Mouse (Mus musculus) gastrocnemius, adult 2 months (tissue): Measurements from ENCODE around the gene Bbox1. TPM values are rescaled to one million over a fixed set of nuclear protein-coding genes. Genes with fewer than 3 reads are reported as not detected.

Experiments used
- DNase-seq: peaks from one replicate; pipeline ENCODE4 v3.0.0; 2022
- H3K27ac ChIP-seq: fragments of 200-600 bp; 2 replicates; pipeline ENCODE4 v1.8.1; 2022; ENCODE audit warnings: mild to moderate bottlenecking
- H3K4me3 ChIP-seq: fragments of 200-600 bp; 2 replicates; pipeline ENCODE4 v1.8.1; 2022; ENCODE audit warnings: mild to moderate bottlenecking, moderate library complexity
- CTCF ChIP-seq: fragments of 200-600 bp; IDR thresholded peaks from 2 replicates; pipeline ENCODE4 v1.8.1; 2022; ENCODE audit warnings: antibody characterized with exemption, mild to moderate bottlenecking, moderate library complexity
- intact Hi-C: fragments of 180-260 bp; cut with DNase I; formaldehyde crosslinking; loops from one replicate; pipeline ENCODE4 v1.15.1; 2025
- total RNA-seq, 2 experiments: library from RNA; stranded (reverse); gene quantifications; 2 replicates each; pipeline ENCODE4 v1.2.3; 2021

Gene Bbox1
- total RNA-seq, 2 experiments from 2014 or later, result 0.08 TPM; not detected in 1

DNA sequence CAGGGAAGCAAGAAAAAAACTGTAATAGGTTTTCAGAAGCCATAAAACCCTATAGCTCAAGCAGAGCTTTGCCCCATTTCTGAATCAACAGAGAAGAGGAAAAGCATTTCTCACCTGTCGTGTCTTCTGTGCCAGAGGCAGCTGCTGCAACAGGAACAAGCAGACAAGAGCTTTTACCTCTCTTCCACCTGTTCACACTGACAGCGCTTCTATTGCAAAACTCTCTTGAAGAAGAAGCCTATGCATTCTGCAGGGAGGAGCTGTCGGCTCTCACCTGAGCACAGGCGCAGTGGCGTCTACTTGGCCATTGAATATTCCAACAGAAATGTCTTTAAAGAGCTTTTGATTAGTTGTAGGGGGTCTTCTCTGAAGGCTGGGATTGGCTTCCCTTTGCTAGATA, 286 bp downstream of the Bbox1 start:
- intact Hi-C loops, result no loop called here
- no peak overlapping the region for H3K4me3 ChIP-seq
- no peak for DNase-seq

GRCm38 (mm10) chr2:110313305-110313824, 995 bp downstream of the Bbox1 start:
- Histone ChIP-seq H3K4me3 (no peak overlapping the region), H3K27ac (no peak overlapping the region)
- intact Hi-C loops, result no loop called here
- TF ChIP-seq CTCF, result no peak
- DNase-seq, result no peak

More for the DNA sequence above, 286 bp downstream of the Bbox1 start:
- no peak for TF ChIP-seq CTCF
- H3K27ac ChIP-seq, result peak overlapping the region; percentile 12; the same call in 1 of the 2 replicates

DNA sequence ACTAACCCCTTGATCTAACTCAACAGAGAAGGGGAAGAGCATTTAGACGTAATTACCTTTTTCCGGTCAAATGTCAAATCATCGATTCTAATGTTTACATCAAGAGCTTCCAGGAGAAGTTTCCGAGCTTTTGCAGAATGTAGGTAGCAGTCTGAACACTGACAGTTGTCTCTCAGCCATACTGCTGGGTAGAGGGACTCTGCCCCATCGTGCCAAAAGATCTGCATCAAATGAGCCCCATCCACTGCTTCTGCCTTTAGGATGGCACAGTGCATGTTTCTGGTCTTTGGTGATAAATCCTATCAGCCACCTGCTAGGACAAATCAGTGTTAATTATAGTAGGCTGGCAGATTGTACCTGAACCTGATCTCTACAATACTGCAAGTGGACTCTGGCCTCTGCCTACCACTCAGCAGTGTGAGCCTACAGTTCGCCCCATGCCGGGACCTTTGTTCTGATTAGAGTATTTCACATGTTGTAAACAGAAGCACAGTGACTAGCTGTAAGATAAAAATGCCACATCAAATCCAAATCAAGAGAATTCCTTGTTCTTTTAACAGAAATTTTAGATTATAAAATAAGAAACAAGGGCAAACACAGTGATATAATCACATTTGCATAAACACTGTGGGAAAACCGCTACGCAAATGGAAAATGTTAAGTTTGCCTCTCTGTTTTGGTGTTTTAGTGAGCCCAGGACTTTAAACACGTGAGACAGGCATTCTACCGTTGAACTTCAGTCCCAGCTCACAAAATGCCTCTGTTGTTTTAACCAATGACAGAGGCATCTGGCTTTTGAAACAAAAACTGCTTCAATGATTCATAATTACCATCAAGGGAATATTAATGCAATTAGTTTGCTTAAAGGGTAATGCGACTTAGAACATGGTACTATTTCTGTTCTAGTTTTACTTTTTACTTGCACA, 8.7 kb downstream of the Bbox1 start:
- no peak for TF ChIP-seq CTCF
- intact Hi-C loops, result no loop called here
- Histone ChIP-seq H3K27ac (no peak overlapping the region), H3K4me3 (no peak overlapping the region)
- no peak for DNase-seq

DNA sequence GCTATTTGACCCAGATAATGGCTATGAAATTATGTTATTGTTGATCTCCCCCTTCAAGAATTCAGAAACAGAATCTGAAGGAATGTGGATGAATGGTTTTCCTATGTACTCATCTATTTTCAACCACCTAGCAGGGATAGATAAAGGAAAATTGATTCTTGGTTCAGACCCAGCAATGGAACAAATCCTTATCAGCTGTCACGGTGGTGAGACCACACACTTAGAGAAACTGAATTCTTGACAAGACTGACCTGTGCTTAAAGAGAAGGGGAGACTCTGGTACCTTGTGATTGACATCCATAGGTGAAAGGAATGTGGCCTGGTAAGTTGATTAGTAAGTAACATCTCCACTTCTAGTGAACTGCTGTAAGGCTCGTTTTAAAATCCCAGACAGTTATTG, 12.1 kb downstream of the Bbox1 start:
- DNase-seq, result no peak
- intact Hi-C loops, result no loop called here
- Histone ChIP-seq H3K27ac (no peak overlapping the region), H3K4me3 (no peak overlapping the region)
- no peak for TF ChIP-seq CTCF

DNA sequence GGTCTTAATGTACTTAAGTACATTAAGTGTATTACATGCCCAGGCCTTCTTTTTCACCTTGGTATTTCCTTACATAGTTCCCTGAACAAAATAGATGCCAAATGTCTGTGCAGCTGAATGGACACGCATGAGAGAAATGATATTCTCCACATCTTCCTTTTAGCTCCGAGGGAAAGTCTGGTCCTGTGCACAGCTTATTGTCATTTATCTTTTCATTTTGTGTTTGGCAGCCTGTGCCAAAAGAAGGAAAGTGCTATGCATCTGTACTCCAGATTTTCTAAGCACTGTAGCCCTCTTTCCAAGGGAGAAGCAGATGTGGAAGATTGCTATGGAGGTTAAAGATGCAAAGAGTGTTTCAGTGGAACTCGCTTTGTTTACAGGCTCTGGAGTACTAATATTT, 13.0 kb downstream of the Bbox1 start:
- intact Hi-C loops, result no loop called here
- no peak overlapping the region for H3K4me3 ChIP-seq
- no peak for DNase-seq
- H3K27ac ChIP-seq, result no peak overlapping the region
- no peak for TF ChIP-seq CTCF

GRCm38 (mm10) chr2:110294927-110295326, 19.4 kb downstream of the Bbox1 start:
- no peak for DNase-seq
- Histone ChIP-seq H3K27ac (no peak overlapping the region), H3K4me3 (no peak overlapping the region)
- no peak for TF ChIP-seq CTCF
- intact Hi-C loops, result no loop called here

- Histone ChIP-seq H3K27ac (no peak overlapping the region), H3K4me3 (no peak overlapping the region)
- intact Hi-C loops, result no loop called here
- no peak for TF ChIP-seq CTCF
- no peak for DNase-seq
Measured at GRCm38 (mm10) chr2:110287959-110288358, 26.4 kb downstream of the Bbox1 start.

- Histone ChIP-seq H3K27ac (no peak overlapping the region), H3K4me3 (no peak overlapping the region)
- no peak for DNase-seq
- no peak for TF ChIP-seq CTCF
- intact Hi-C loops, result no loop called here
Measured at GRCm38 (mm10) chr2:110285829-110286504, 28.4 kb downstream of the Bbox1 start.

DNA sequence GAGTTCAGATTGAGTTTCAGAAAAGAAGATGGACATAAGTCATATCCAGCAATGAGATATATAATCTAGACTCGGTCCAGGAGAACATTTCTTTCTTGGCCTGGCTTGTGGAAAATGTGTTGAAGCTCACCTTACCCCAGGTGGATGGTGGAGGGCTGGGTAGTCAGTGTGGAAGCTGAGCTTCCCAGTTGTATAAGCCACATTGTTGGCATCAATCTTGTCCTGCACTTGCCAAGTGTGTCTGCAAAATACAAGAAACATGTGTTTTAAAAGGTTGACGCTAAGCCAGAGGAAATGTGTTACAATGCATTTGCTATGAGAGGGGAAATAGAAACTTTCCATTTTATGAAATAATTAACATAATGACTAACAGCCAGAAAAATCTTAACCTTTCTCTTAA, 38.9 kb downstream of the Bbox1 start:
- no peak for DNase-seq
- no peak for TF ChIP-seq CTCF
- intact Hi-C loops, result no loop called here

DNA sequence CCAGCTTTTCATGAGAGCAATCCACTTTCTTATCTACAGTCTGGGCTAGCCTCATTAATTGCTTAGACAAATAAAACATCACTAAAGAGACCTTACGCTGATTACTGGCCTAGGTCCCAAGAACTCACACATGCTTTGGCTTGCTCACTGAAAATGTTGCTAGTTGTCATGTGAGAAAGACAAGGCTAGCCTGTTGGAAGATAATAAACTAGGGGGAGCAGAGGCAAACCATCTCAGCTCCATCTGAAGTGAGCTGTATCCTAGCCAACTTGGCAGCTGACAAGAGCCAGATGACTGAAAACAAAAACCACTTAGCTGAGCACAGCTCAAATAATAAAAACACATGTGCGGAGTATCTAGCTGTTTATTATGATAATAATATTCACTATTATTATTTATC, 40.2 kb downstream of the Bbox1 start:
- intact Hi-C loops, result no loop called here
- DNase-seq, result peak; percentile 35
- TF ChIP-seq CTCF, result no peak
- H3K27ac ChIP-seq, result no peak overlapping the region
- H3K4me3 ChIP-seq, result no peak overlapping the region

More for the DNA sequence above, 38.9 kb downstream of the Bbox1 start:
- Histone ChIP-seq H3K4me3 (no peak overlapping the region), H3K27ac (no peak overlapping the region)

- intact Hi-C loops, result no loop called here
- TF ChIP-seq CTCF, result no peak
- Histone ChIP-seq H3K27ac (no peak overlapping the region), H3K4me3 (no peak overlapping the region)
- DNase-seq, result peak; percentile 75
Measured at GRCm38 (mm10) chr2:110269281-110269680, 45.1 kb downstream of the Bbox1 start.

- Histone ChIP-seq H3K4me3 (no peak overlapping the region), H3K27ac (no peak overlapping the region)
- intact Hi-C loops, result no loop called here
- no peak for DNase-seq
- no peak for TF ChIP-seq CTCF
Measured at GRCm38 (mm10) chr2:110232252-110232651, 82.1 kb downstream of the Bbox1 start.

GRCm38 (mm10) chr2:110230753-110231152, 83.6 kb downstream of the Bbox1 start:
- DNase-seq, result no peak
- no peak for TF ChIP-seq CTCF
- Histone ChIP-seq H3K4me3 (no peak overlapping the region), H3K27ac (no peak overlapping the region)
- intact Hi-C loops, result no loop called here
